Mouse (Mus musculus): Measurements from ENCODE around the gene Fam102a. TPM values are rescaled to one million over a fixed set of nuclear protein-coding genes. Genes with fewer than 3 reads are reported as not detected.

Fam102a gene
- polyA plus RNA-seq, 1 experiment from 2014 or later: 5.7 TPM

DNA sequence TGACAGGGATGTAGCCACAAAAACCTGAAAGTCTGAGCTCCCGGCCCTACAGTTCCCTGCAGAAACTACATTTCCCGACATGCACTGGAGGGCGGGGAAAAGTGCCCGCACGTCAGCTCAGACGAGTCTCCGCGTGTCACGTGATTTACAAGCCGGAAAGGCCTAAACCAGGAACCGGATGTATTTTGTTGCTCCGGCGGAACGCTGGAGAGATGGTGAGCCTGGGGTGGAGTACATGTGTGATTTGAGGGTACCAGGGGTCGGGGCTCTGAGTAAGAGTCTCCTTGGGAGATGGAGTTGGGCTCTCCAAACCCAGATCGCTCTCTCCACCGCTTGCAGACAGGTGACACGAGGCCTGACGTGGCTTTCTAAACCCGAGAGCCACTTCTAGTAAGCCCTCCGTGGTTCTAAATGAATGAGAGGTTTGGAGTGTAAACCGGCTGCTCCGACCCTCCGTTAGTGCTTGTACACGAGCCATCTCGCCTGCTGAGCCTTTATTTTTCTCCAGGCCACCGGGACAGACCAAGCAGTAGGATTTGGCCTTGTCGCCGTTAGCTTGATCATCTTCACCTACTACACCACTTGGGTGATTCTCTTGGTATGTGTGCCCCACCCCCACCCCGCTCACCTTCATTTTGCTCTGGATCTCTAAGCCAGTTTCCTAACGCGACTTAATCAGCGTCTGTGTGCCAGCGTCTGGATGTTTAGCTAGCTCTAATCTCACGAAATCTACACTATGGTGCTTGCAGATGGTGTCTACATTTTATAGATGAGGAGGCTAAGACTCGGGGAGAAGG is 35.8 kb downstream of the Fam102a start, which contains the start of gene Dpm2:
Gene Dpm2, plus strand, starts transcription at position 161 of the 797 bp plus-strand sequence.
- Histone ChIP-seq H3K4me2 (peak within 1 kb of the TSS; percentile 93), H3K9me3 (no peaks in the 10 kb centered on the region), H3K4me3 (peak within 1 kb of the TSS; percentile 81), H3K9ac (peak within 1 kb of the TSS; percentile 89), H3K27me3 (replicated peaks) (peaks cover 9% of the 10 kb centered on the region), H3K36me3 (peaks cover 40% of the 10 kb centered on the region), H3K4me1 (peaks cover 26% of the 10 kb centered on the region), H3K27ac (replicated peaks) (peak within 1 kb of the TSS; percentile 38)
- ATAC-seq (ENCODE audit: extremely low read depth, insufficient number of reproducible peaks, low FRiP score, low TSS enrichment): peak; percentile 74; the same call in 1 of the 2 replicates
- 1% methylated on average over 36 of the region's 36 CpGs for WGBS

DNA sequence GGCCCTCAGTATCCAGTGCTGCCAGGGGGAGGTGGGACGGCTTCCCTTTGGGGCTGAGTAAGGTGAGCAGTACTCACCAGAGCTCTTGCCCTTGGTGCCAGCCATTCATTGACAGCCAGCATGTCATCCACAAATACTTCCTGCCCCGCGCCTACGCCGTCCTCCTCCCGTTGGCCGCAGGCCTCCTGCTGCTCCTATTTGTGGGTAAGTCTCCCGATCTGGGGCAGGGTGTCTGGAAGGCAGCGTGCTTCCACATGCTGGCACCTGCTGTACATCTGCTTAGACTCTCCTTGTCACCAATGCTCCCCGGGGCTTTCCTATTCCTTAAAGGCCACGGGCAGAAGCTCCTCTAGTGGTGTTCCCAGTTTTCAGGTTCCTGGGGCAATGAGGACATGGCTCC is 37.1 kb downstream of the Fam102a start:
- ATAC-seq (ENCODE audit: extremely low read depth, insufficient number of reproducible peaks, low FRiP score, low TSS enrichment): no peak
- no peak overlapping the region for H3K4me3 ChIP-seq
- H3K27ac ChIP-seq (replicated peaks): no peak overlapping the region
- H3K27me3 ChIP-seq (replicated peaks): peaks cover 22% of the 10 kb centered on the region
- no peak overlapping the region for H3K9ac ChIP-seq
- no peak overlapping the region for H3K4me2 ChIP-seq
- peaks cover 27% of the 10 kb centered on the region for H3K4me1 ChIP-seq
- WGBS: 86% methylated on average over 11 of the region's 11 CpGs
- H3K9me3 ChIP-seq: no peaks in the 10 kb centered on the region
- H3K36me3 ChIP-seq: peaks cover 30% of the 10 kb centered on the region

DNA sequence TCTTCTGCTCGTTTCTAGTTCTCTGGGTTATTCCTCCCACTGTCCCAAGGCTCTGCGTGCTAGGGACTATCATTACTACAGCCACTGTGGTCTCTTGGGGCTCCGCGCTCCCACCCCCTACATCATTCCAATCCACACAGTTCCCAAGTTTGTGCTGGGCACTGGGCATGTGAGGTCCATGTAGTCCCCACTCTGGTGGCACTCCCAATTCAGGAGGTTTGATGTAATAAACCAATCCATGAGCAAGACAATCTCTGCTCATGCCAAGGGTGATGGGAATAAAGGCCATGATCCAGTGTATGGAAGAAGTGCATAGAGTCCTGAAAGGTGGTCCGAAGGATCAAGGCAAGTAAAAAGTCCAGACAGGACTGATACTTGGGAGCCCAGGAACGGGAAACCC is 39.4 kb downstream of the Fam102a start, which contains the start of gene Pip5kl1:
Gene Pip5kl1, plus strand, starts transcription at position 301 of the 400 bp plus-strand sequence.
- no peaks in the 10 kb centered on the region for H3K9me3 ChIP-seq
- ATAC-seq (ENCODE audit: extremely low read depth, insufficient number of reproducible peaks, low FRiP score, low TSS enrichment): no peak
- peak within 1 kb of the TSS; percentile 72 for H3K4me2 ChIP-seq
- H3K4me1 ChIP-seq: peaks cover 29% of the 10 kb centered on the region
- H3K4me3 ChIP-seq: peak within 1 kb of the TSS; percentile 44
- WGBS: 70% methylated on average over 6 of the region's 6 CpGs
- no peak within 1 kb of the TSS for H3K27ac ChIP-seq (replicated peaks)
- peaks cover 16% of the 10 kb centered on the region for H3K36me3 ChIP-seq
- peaks cover 45% of the 10 kb centered on the region for H3K27me3 ChIP-seq (replicated peaks)
- H3K9ac ChIP-seq: peak within 1 kb of the TSS; percentile 66

DNA sequence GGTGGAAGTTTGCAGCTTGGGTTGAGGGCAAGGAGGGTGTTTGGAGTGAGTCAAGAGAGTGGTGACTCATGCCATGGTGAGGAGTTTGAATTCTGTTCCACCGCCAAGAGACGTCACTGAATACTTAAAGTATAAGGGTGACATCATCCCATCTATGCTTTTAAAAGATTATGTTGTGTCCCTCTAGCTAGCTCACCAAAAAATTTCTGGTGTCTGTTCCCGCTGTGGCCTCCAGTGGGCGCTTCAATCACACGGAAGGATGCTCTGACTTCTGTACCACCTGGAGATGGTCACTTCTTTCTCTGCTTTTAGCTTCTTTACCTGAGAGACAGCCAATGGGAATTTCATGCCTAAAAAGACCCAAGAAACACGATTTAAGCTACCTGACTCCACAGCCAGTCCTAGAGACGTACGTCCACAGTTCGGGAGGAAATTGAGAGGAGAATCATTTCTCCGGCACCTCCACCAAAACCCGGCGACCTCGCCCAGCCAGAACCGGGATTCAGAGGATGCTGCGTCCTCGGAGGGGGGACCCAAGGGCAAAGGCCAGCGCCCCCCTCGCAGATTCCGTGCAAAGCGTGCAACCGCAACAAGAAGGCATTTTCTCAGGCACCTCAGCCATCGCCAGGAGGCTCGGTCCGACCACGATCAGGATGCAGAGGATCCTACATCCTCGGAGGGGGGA is 39.9 kb downstream of the Fam102a start:
- H3K27ac ChIP-seq (replicated peaks): no peak overlapping the region

DNA sequence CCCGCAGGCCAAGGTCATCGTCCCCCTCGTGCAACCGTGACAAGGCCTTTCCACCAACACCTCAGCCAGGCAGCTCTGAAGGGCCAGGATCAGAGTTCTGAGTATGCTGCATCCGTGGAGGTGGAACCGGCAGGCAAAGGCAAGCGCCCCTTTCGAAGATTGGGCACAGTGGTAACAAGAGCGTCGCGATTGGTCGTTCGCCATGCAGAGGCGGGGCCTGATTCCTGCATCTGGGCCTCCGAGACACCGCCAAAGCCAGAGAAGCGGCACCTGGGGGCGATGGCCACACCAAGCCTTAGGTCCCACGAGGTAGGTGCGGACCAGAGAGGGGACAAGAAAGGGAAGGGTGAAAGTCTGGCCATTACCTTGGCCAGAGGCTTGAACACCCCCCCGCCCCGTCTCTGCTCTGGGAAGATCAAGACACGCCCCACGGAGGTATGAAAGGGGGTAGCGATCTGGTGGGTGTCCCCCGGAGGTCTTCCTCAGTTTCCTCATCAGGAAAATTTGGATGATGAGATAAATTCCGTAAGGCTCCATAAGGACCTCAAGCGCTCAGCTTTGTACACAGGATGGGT is 40.5 kb downstream of the Fam102a start, which contains the start of gene 9430097D07Rik:
Gene 9430097D07Rik, minus strand, starts transcription at position 99 of the 575 bp plus-strand sequence.
- H3K4me2 ChIP-seq: peak within 1 kb of the TSS; percentile 72
- WGBS: 8% methylated on average over 28 of the region's 28 CpGs
- ATAC-seq (ENCODE audit: extremely low read depth, insufficient number of reproducible peaks, low FRiP score, low TSS enrichment): no peak
- peak within 1 kb of the TSS; percentile 66 for H3K9ac ChIP-seq
- H3K4me1 ChIP-seq: peaks cover 26% of the 10 kb centered on the region
- H3K9me3 ChIP-seq: no peaks in the 10 kb centered on the region
- H3K27ac ChIP-seq (replicated peaks): no peak within 1 kb of the TSS
- peaks cover 57% of the 10 kb centered on the region for H3K27me3 ChIP-seq (replicated peaks)
- peak within 1 kb of the TSS; percentile 44 for H3K4me3 ChIP-seq
- H3K36me3 ChIP-seq: peaks cover 16% of the 10 kb centered on the region

More for the DNA sequence above, 39.9 kb downstream of the Fam102a start:
- peak overlapping the region; percentile 66 for H3K9ac ChIP-seq
- H3K4me1 ChIP-seq: peaks cover 29% of the 10 kb centered on the region
- no peaks in the 10 kb centered on the region for H3K9me3 ChIP-seq
- H3K4me3 ChIP-seq: peak overlapping the region; percentile 44
- H3K27me3 ChIP-seq (replicated peaks): peaks cover 50% of the 10 kb centered on the region
- H3K36me3 ChIP-seq: peaks cover 16% of the 10 kb centered on the region
- H3K4me2 ChIP-seq: peak overlapping the region; percentile 72
- no peak for ATAC-seq (ENCODE audit: extremely low read depth, insufficient number of reproducible peaks, low FRiP score, low TSS enrichment)
- 3% methylated on average over 26 of the region's 26 CpGs for WGBS

DNA sequence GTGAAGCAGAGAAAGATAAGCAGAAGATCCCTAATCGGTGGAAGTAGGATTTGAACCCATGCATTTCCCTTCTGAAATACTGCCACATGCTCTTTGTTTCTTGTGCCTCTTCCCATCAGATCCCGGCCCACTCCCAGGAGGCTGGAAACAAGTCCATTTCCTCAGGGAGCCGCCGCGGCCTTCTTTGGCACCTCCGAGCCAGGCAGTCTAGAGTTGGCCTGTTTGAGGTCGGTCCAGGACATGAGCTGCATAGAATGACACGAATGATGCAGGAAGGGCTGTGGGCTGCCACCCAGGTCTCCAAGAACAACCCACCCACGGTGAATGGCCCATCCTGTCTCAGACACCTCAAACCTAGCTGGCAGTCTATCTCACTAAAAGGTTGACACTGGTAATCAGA is 41.4 kb downstream of the Fam102a start:
- peaks cover 16% of the 10 kb centered on the region for H3K36me3 ChIP-seq
- H3K27me3 ChIP-seq (replicated peaks): peaks cover 64% of the 10 kb centered on the region
- H3K9me3 ChIP-seq: no peaks in the 10 kb centered on the region
- no peak overlapping the region for H3K4me3 ChIP-seq
- H3K4me1 ChIP-seq: peaks cover 21% of the 10 kb centered on the region
- H3K4me2 ChIP-seq: no peak overlapping the region
- H3K9ac ChIP-seq: no peak overlapping the region
- WGBS: 83% methylated on average over 9 of the region's 9 CpGs
- ATAC-seq (ENCODE audit: extremely low read depth, insufficient number of reproducible peaks, low FRiP score, low TSS enrichment): no peak
- H3K27ac ChIP-seq (replicated peaks): no peak overlapping the region

DNA sequence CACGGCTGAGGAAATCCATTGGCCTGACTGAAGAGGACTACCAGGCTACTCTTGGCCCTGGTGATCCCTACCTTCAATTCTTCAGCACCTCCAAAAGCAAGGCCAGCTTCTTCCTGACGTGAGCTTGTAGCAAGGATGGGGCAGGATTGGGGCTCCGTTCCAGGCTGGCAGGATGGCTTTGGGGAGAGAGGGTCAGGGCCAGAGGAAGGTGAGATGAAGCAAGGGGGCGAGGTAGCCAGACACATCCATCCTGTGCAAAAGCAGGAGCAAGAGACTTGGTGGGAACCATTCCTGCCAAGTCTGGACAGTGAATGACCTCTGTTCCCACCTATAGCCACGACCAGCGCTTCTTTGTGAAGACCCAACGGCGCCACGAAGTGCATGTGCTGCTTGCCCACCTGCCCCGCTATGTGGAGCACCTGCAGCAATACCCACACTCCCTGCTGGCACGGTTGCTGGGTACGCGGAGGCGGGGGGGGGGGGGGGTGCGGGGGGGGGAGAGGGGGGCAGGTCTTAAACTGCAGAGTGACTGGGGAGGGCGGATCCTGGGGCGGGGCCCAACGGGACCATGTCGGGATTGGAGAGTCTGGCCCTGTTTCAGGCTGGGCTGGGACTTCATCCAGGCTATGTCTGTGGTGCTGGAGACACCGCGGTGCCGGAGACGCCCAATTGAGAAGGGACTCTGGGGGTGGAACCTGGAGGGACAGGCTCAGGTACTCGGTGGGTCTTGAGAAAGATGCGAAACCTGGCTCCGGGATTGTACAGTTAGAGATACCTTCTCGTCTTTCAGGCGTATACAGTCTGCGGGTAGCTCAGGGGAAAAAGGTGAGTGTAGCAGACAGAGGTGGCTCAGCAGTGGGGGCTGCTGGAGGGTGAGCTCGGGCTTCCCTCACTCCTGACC is 43.3 kb downstream of the Fam102a start:
- H3K9ac ChIP-seq: 0 out of 2 replicates have a peak overlapping the region, but pooled peaks have one; percentile 40
- no peak overlapping the region for H3K4me3 ChIP-seq
- no peaks in the 10 kb centered on the region for H3K9me3 ChIP-seq
- peaks cover 2% of the 10 kb centered on the region for H3K36me3 ChIP-seq
- H3K4me1 ChIP-seq: peaks cover 19% of the 10 kb centered on the region
- no peak overlapping the region for H3K4me2 ChIP-seq
- H3K27me3 ChIP-seq (replicated peaks): peaks cover 72% of the 10 kb centered on the region
- ATAC-seq (ENCODE audit: extremely low read depth, insufficient number of reproducible peaks, low FRiP score, low TSS enrichment): no peak
- no peak overlapping the region for H3K27ac ChIP-seq (replicated peaks)
- 36% methylated on average over 26 of the region's 30 CpGs for WGBS

DNA sequence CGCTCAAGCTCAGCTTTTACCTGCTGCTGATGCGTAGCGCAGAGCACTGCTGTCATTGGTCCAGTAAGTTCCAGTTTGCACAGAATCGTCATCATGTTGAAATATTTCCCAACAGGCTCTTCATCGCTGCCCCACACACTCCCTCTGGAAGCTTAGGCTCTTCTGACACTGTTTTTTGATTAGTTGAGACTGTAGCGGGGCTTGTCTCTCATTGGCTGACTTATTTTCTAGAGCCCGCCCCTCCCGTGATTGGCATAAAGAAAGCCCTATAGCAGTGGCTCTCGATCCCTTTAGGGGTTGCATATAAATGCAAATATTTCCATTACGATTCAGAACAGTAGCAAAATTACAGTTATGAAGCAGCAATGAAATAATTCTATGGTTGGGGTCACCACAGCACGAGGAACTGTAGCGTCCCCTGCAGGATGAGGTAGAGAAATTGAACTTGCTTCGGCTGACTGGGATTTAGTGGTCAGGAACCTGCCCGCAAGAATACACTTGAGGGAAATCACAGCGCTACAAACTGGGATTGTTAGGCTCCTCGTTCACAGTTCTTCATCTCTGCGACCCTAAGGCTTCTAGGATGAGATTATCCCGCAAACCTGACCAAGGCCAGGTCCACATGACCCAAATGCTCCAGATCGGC is 46.4 kb downstream of the Fam102a start:
- H3K9me3 ChIP-seq: no peaks in the 10 kb centered on the region
- H3K36me3 ChIP-seq: no peaks in the 10 kb centered on the region
- WGBS: 38% methylated on average over 19 of the region's 19 CpGs
- peaks cover 56% of the 10 kb centered on the region for H3K27me3 ChIP-seq (replicated peaks)
- ATAC-seq (ENCODE audit: extremely low read depth, insufficient number of reproducible peaks, low FRiP score, low TSS enrichment): no peak
- peaks cover 14% of the 10 kb centered on the region for H3K4me1 ChIP-seq
- peak overlapping the region; percentile 20; the same call in 1 of the 2 replicates for H3K9ac ChIP-seq
- H3K4me3 ChIP-seq: peak overlapping the region; percentile 36
- no peak overlapping the region for H3K27ac ChIP-seq (replicated peaks)
- H3K4me2 ChIP-seq: peak overlapping the region; percentile 47

DNA sequence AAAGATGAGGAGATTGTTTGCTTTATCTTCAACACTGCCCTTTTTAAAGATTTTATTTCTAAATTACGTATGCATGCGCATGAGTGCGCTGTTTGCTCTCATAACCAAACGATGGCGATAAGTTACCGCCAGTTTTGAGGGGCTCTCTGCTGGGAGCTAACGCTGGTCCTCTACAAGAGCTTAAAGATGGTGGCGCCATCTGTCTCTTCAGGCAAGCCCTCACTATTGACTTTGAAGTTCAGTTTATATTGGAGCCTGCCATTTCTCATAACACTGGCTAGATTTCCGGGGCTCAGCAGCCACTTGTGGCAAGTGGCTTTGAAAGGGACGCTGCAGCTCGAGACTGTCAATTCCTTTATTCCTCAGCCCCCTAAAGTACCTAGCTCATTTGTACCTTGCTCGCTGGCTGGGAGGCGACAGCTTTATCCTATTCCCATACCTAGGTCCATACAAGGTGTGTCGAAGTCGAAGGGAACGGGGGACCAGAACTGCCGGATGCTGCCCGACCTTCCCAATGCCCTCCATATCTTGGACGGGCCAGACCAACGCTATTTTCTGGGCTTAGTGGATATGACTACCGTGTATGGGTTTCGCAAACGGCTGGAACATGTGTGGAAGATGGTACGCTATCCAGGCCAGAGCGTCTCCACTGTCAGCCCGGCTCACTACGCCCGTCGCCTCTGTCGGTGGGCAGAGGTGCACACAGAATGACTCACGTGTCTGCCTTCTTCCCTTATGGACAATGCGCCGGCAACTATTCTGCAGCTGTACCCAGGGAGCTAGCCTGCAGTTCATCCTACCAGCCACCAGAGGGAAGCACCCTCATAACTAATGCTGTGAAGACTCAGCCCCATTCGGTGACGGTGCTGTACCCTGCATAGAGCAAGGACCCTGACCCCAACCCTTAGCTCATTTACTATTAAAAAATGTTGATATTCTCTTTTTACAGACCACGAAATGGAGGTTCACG is 48.0 kb downstream of the Fam102a start:
- ATAC-seq (ENCODE audit: extremely low read depth, insufficient number of reproducible peaks, low FRiP score, low TSS enrichment): peak; percentile 39; the same call in 1 of the 2 replicates
- H3K27me3 ChIP-seq (replicated peaks): peaks cover 41% of the 10 kb centered on the region
- H3K36me3 ChIP-seq: no peaks in the 10 kb centered on the region
- H3K9ac ChIP-seq: peak overlapping the region; percentile 61
- H3K4me3 ChIP-seq: peak overlapping the region; percentile 39
- H3K9me3 ChIP-seq: no peaks in the 10 kb centered on the region
- peak overlapping the region; percentile 66 for H3K4me2 ChIP-seq
- no peak overlapping the region for H3K27ac ChIP-seq (replicated peaks)
- WGBS: 10% methylated on average over 37 of the region's 37 CpGs
- H3K4me1 ChIP-seq: peaks cover 24% of the 10 kb centered on the region

All from heart, embryonic 13.5 days (tissue).